Mouse (Mus musculus) brain, embryonic 14.5 days (tissue): ENCODE data around the gene Agap3. TPM values are rescaled to one million over a fixed set of nuclear protein-coding genes. Genes with fewer than 3 reads are reported as not detected.

Source experiments
- DNase-seq: peaks from one replicate; pipeline ENCODE4 v3.0.0-alpha.2; 2011; ENCODE audit warnings: low read depth
- CTCF ChIP-seq: fragments of 200-500 bp; IDR thresholded peaks from 2 replicates; pipeline ENCODE4 v1.5.1; 2012; ENCODE audit warnings: inconsistent platforms, mild to moderate bottlenecking, moderate library complexity, borderline replicate concordance; ENCODE audit not compliant: insufficient read depth, insufficient read length; ENCODE audit errors: extremely low read depth
- POLR2A ChIP-seq: fragments of 200-500 bp; IDR thresholded peaks from 2 replicates; pipeline ENCODE4 v1.6.1; 2012; ENCODE audit warnings: mild to moderate bottlenecking, inconsistent platforms, borderline replicate concordance; ENCODE audit not compliant: poor library complexity, insufficient read depth, insufficient read length, severe bottlenecking; ENCODE audit errors: extremely low read depth
- polyA plus RNA-seq: library from polyadenylated mRNA; depleted of rRNA; stranded (reverse); fragments of >200 nt; gene quantifications from 2 replicates; pipeline ENCODE4 v1.2.3, GENCODE M21; 2012

Gene Agap3
- polyA plus RNA-seq, 1 experiment, result 244 TPM

- TF ChIP-seq POLR2A, result no peak
- no peak for TF ChIP-seq CTCF
- peak; percentile 86 for DNase-seq
Measured at GRCm38 (mm10) chr5:24484963-24485362, 33.0 kb downstream of the Agap3 start.

- DNase-seq, result peak; percentile 95
- peak; percentile 96 for TF ChIP-seq CTCF
- no peak for TF ChIP-seq POLR2A
Measured at GRCm38 (mm10) chr5:24486097-24486496, 34.1 kb downstream of the Agap3 start.

GRCm38 (mm10) chr5:24486738-24487137, 34.8 kb downstream of the Agap3 start:
- TF ChIP-seq CTCF (no peak), POLR2A (no peak)
- DNase-seq, result no peak

GRCm38 (mm10) chr5:24490413-24490920, 38.5 kb downstream of the Agap3 start:
- peak; percentile 69 for DNase-seq
- TF ChIP-seq CTCF, result no peak
- TF ChIP-seq POLR2A, result no peak

- no peak for DNase-seq
- no peak for TF ChIP-seq CTCF
- no peak for TF ChIP-seq POLR2A
Measured at GRCm38 (mm10) chr5:24492546-24493285, 40.7 kb downstream of the Agap3 start.

GRCm38 (mm10) chr5:24495019-24495418, 43.0 kb downstream of the Agap3 start:
- TF ChIP-seq CTCF (no peak), POLR2A (no peak)
- DNase-seq, result peak; percentile 90

- DNase-seq, result peak; percentile 73
- TF ChIP-seq CTCF (no peak), POLR2A (no peak)
Measured at GRCm38 (mm10) chr5:24496756-24497155, 44.8 kb downstream of the Agap3 start.

- DNase-seq, result peak; percentile 86
- TF ChIP-seq POLR2A (no peak), CTCF (no peak)
Measured at GRCm38 (mm10) chr5:24497526-24497925, 45.5 kb downstream of the Agap3 start.

- TF ChIP-seq CTCF, result no peak
- TF ChIP-seq POLR2A, result no peak
- DNase-seq, result no peak
Measured at GRCm38 (mm10) chr5:24499113-24499512, 47.1 kb downstream of the Agap3 start.

GRCm38 (mm10) chr5:24500851-24501250, 48.9 kb downstream of the Agap3 start:
- peak; percentile 77 for DNase-seq
- no peak for TF ChIP-seq CTCF
- no peak for TF ChIP-seq POLR2A

- no peak for DNase-seq
- TF ChIP-seq CTCF (no peak), POLR2A (no peak)
Measured at GRCm38 (mm10) chr5:24502786-24503185, 50.8 kb downstream of the Agap3 start.

- TF ChIP-seq CTCF (no peak), POLR2A (no peak)
- no peak for DNase-seq
Measured at GRCm38 (mm10) chr5:24505513-24505912, 53.5 kb downstream of the Agap3 start.
